Mouse (Mus musculus): Measurements from ENCODE around the gene Zfx.

Gene Zfx

DNA sequence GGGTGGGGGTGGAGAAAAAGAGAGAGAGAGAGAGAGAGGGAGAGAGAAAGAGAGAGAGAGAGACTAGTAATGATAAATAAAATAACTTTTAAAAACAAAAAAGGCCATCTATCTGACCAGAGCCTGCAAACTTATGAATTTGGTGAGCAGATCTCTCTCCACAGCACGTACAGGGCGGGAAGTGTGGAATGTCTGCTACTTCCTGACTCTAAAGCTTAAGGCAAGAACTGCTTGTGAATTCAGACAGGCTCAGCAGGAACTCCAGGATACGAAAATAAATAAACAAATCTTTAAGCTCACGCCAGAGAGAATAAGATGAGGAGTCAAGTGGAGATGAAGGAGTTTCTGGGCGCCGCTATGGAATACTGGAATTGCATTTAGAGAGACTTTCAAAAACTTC is 64.8 kb downstream of the Zfx start:
- no peak for DNase-seq

- no peak for DNase-seq
Observed at GRCm38 (mm10) chrX:94049048-94049447, 74.5 kb downstream of the Zfx start.

GRCm38 (mm10) chrX:94048048-94048447 is 75.5 kb downstream of the Zfx start:
- DNase-seq = no peak

DNA sequence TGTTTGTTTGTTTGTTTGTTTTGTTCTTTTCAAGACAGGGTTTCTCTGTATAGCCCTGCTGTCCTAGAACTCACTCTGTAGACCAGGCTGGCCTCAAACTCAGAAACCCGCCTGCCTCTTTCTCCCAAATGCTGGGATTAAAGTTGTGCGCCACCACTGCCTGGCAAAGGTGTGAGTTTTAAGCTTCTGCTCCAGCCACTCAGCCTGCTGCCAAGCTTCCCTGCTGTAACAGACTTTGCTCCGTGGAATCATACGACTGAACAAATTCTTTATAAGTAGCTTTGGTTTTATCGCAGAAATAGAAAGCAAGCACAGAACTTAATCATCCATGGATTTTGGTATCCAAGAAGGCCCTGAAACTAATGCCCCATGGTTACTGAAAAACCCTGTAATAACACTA is 76.1 kb downstream of the Zfx start:
- no peak for DNase-seq

DNA sequence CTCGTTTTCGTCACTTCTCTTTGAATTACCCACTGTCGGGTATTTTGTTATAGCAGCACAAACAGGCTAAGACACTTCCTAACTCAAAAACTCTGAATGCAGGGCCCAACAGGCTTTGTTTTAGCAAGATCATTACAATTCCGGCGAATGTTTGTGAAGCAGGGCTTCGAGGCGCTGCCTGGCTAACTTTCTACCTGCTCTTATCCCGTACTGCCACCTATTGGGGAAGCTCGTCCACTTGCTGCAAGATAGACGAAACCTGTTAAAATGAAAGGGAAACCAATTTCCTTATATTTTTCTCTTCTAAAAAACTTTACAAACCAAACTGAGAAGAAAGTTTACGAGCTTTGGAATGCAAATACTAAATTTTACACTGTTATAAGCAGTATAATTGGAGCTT is 90.6 kb downstream of the Zfx start:
- DNase-seq = peak; percentile 54 to 55

DNA sequence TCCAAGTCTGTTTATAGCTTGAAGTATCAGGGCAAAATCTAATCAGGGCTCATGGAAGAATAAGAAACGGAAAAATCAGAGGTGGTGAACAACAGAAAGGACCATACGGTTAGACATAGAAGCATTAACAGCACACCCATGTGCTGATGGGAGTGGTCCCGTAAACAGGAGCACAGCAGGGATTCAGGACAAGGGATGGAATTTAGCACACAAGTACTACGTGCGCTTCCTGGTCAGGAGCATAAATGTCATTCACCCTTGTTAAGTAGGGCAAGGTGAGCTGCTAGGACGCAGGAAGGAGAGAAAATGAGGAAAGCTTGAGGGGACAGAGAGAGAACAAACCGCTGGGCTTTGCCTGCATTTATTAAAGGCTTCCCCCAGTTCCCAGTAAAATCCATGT is 93.4 kb downstream of the Zfx start:
- no peak for DNase-seq

All from B cell, adult 2 months (primary cell).